Mouse (Mus musculus) lung, embryonic 16.5 days (tissue): ENCODE data around the gene Vash1. TPM values are rescaled to one million over a fixed set of nuclear protein-coding genes. Genes with fewer than 3 reads are reported as not detected.

Source experiments
- ATAC-seq: fragments of 200-750 bp; cut with Nextera tagmentation; 2 replicates; pipeline ENCODE4 v1.8.0; 2017; ENCODE audit warnings: low read depth, mild to moderate bottlenecking, moderate library complexity
- H3K27ac ChIP-seq: fragments of 300-500 bp; sonication (generic); 2 replicates; pipeline ENCODE4 v1.5.1; 2014; ENCODE audit warnings: mild to moderate bottlenecking, control low read depth, low read length
- H3K27me3 ChIP-seq: fragments of 300-500 bp; sonication (generic); 2 replicates; pipeline ENCODE4 v1.6.1; 2014; ENCODE audit warnings: low read depth, low read length, mixed read lengths; ENCODE audit not compliant: control insufficient read depth, insufficient read depth
- H3K36me3 ChIP-seq: fragments of 300-500 bp; sonication (generic); 2 replicates; pipeline ENCODE4 v1.6.1; 2014; ENCODE audit warnings: low read length; ENCODE audit not compliant: control insufficient read depth, insufficient read depth
- H3K4me1 ChIP-seq: fragments of 300-500 bp; sonication (generic); replicated peaks from 2 replicates; pipeline ENCODE4 v1.6.1; 2014; ENCODE audit warnings: low read length, mixed read lengths; ENCODE audit not compliant: control insufficient read depth, insufficient read depth
- H3K4me2 ChIP-seq: fragments of 300-500 bp; sonication (generic); 2 replicates; pipeline ENCODE4 v1.6.1; 2014; ENCODE audit warnings: low read depth, low read length, control low read depth
- H3K4me3 ChIP-seq: fragments of 300-500 bp; sonication (generic); 2 replicates; pipeline ENCODE4 v1.5.1; 2014; ENCODE audit warnings: mild to moderate bottlenecking, low read length, control low read depth
- H3K9ac ChIP-seq: fragments of 300-500 bp; sonication (generic); 2 replicates; pipeline ENCODE4 v1.6.1; 2014; ENCODE audit warnings: low read length, control low read depth
- H3K9me3 ChIP-seq: fragments of 300-500 bp; sonication (generic); 2 replicates; pipeline ENCODE4 v1.6.1; 2016; ENCODE audit warnings: low read length; ENCODE audit not compliant: control insufficient read depth
- WGBS: fragments of 180-500 bp; shearing (Covaris S2); extraction: QIAGEN DNeasy Blood & Tissue Kit; methylation state at CpG from one replicate; pipeline ENCODE4 v1.1.7; 2014; 5-methylcytosine and 5-hydroxymethylcytosine counted together
- polyA plus RNA-seq: library from polyadenylated mRNA; unstranded; fragments of >200 nt; fragmentation: Nextera tagmentation; extraction: Ambion mirVana; gene quantifications from 2 replicates; pipeline ENCODE4 v1.2.1, GENCODE M21; 2015

Vash1 gene
- polyA plus RNA-seq, 1 experiment from 2014 or later: 10.0 TPM

DNA sequence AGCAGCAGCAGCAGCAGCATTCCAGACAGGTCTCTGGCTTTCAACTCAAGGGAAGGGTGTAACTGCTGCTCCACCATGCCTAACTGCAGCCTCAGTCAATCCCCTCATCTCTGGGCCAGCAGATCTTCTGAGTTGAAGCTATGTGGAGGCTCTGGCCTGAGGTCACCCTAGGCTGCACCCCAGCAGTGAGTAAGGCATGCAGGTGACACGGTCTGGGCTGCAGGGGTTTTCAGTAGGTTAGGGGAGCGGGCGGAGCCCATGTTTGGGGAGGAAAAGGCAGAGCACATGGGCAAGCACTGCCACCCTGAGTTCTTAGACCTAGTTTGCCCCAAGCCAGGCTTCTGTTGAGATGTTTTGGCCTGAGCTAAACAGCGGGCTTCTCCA lies 22.4 kb downstream of the Vash1 start:
- WGBS: 72% methylated on average over 4 of the region's 4 CpGs

GRCm38 (mm10) chr12:86701491-86701890 lies 23.0 kb downstream of the Vash1 start:
- WGBS: 88% methylated on average over 4 of the region's 4 CpGs
- Histone ChIP-seq H3K36me3 (peaks cover 4% of the 10 kb centered on the region; the same call in 1 of the 2 replicates), H3K9ac (no peak overlapping the region), H3K9me3 (no peaks in the 10 kb centered on the region), H3K27me3 (no peaks in the 10 kb centered on the region), H3K4me2 (no peak overlapping the region), H3K4me1 (peaks cover 11% of the 10 kb centered on the region), H3K4me3 (no peak overlapping the region), H3K27ac (no peak overlapping the region)
- ATAC-seq: no peak

More for the DNA sequence above, 22.4 kb downstream of the Vash1 start:
- H3K9ac ChIP-seq: 0 out of 2 replicates have a peak overlapping the region, but pooled peaks have one; percentile 28
- H3K4me1 ChIP-seq: peaks cover 11% of the 10 kb centered on the region
- no peak overlapping the region for H3K4me3 ChIP-seq
- no peak overlapping the region for H3K4me2 ChIP-seq
- no peaks in the 10 kb centered on the region for H3K27me3 ChIP-seq
- no peak overlapping the region for H3K27ac ChIP-seq
- H3K9me3 ChIP-seq: no peaks in the 10 kb centered on the region
- H3K36me3 ChIP-seq: peaks cover 4% of the 10 kb centered on the region; the same call in 1 of the 2 replicates
- ATAC-seq: no peak; the same call in 1 of the 2 replicates

GRCm38 (mm10) chr12:86702690-86703089 lies 24.2 kb downstream of the Vash1 start:
- Histone ChIP-seq H3K36me3 (peaks cover 4% of the 10 kb centered on the region; the same call in 1 of the 2 replicates), H3K27me3 (no peaks in the 10 kb centered on the region), H3K27ac (no peak overlapping the region), H3K9ac (no peak overlapping the region), H3K4me1 (peaks cover 11% of the 10 kb centered on the region), H3K9me3 (no peaks in the 10 kb centered on the region), H3K4me2 (no peak overlapping the region), H3K4me3 (no peak overlapping the region)
- WGBS: 92% methylated on average over 3 of the region's 3 CpGs
- no peak for ATAC-seq

GRCm38 (mm10) chr12:86705843-86706242 lies 27.3 kb downstream of the Vash1 start:
- Histone ChIP-seq H3K36me3 (peaks cover 4% of the 10 kb centered on the region; the same call in 1 of the 2 replicates), H3K4me3 (no peak overlapping the region), H3K4me2 (no peak overlapping the region), H3K4me1 (no peaks in the 10 kb centered on the region), H3K9me3 (no peaks in the 10 kb centered on the region), H3K27me3 (no peaks in the 10 kb centered on the region), H3K9ac (no peak overlapping the region), H3K27ac (no peak overlapping the region)
- 76% methylated on average over 5 of the region's 5 CpGs for WGBS
- no peak for ATAC-seq

DNA sequence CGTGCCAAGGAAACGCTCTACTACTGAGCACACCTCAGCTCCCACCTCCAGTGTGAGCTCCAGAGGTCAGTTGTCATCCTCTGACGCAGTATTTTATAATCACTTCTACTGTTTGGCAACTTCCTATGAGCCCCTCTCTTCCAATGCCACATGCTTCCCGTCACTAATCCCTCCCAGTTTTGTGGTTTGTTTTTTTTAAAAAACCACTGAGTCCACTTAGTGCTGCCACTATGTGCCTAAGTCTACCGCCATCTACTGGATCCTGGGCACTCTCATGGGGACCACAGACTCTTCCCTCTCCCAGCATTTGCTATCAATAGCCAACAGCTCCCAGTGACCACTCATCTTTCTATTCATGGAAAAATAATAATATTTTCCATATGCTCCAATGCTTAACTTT lies 35.5 kb downstream of the Vash1 start:
- Histone ChIP-seq H3K36me3 (0 out of 2 replicates have a peak, but pooled peaks cover 2% of the 10 kb centered on the region), H3K4me2 (no peak overlapping the region), H3K27ac (no peak overlapping the region), H3K4me3 (no peak overlapping the region), H3K9me3 (no peaks in the 10 kb centered on the region), H3K27me3 (no peaks in the 10 kb centered on the region), H3K9ac (no peak overlapping the region), H3K4me1 (0 out of 2 replicates have a peak, but pooled peaks cover 5% of the 10 kb centered on the region)
- ATAC-seq: no peak
- 61% methylated on average over 5 of the region's 5 CpGs for WGBS

DNA sequence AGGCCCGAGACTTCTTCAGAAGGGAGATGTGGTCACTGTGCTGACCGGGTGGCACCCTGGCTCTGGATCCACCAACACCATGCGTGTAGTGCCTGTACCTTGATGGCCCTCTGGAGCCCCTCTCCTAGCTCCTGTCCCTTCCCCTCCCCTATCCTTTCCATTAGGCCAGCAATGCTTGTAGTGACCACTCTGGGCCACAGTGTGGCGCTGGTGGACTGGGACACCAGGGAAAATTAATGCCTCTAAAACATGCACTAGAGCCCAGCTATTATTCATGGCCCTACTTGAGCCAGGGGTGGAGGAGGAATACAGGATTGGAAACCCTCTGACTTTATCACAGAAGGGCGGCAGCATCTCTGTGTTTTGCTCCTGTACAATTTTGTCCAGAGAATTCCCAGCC lies 36.9 kb downstream of the Vash1 start:
- Histone ChIP-seq H3K9me3 (no peaks in the 10 kb centered on the region), H3K9ac (no peak overlapping the region), H3K27me3 (no peaks in the 10 kb centered on the region), H3K27ac (no peak overlapping the region), H3K36me3 (0 out of 2 replicates have a peak, but pooled peaks cover 2% of the 10 kb centered on the region), H3K4me3 (no peak overlapping the region), H3K4me2 (no peak overlapping the region), H3K4me1 (0 out of 2 replicates have a peak, but pooled peaks cover 5% of the 10 kb centered on the region)
- WGBS: 63% methylated on average over 5 of the region's 5 CpGs
- no peak for ATAC-seq

DNA sequence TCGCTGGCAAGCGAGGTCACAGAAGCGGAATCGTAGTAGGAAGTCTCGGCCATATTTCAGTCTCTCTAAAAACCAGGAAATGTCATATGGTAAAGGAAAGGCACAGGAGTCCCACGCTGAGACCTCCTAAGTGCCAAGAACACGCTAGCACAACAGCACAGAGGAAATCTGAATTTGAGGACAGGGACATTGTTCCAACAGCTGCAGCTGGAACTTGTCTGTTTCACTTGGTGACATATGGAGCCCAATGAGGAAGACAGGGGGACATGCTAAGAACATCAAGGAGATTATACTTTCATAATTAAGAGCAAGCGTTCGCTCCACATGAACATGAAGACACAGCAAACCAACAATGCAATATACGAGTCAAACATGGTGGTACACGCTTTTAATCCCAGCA lies 38.5 kb downstream of the Vash1 start:
- Histone ChIP-seq H3K4me2 (no peak overlapping the region), H3K4me1 (peaks cover 12% of the 10 kb centered on the region; the same call in 1 of the 2 replicates), H3K9ac (no peak overlapping the region), H3K27ac (no peak overlapping the region), H3K4me3 (no peak overlapping the region), H3K36me3 (0 out of 2 replicates have a peak, but pooled peaks cover 2% of the 10 kb centered on the region), H3K27me3 (no peaks in the 10 kb centered on the region), H3K9me3 (no peaks in the 10 kb centered on the region)
- 69% methylated on average over 11 of the region's 11 CpGs for WGBS
- peak; percentile 57 for ATAC-seq

DNA sequence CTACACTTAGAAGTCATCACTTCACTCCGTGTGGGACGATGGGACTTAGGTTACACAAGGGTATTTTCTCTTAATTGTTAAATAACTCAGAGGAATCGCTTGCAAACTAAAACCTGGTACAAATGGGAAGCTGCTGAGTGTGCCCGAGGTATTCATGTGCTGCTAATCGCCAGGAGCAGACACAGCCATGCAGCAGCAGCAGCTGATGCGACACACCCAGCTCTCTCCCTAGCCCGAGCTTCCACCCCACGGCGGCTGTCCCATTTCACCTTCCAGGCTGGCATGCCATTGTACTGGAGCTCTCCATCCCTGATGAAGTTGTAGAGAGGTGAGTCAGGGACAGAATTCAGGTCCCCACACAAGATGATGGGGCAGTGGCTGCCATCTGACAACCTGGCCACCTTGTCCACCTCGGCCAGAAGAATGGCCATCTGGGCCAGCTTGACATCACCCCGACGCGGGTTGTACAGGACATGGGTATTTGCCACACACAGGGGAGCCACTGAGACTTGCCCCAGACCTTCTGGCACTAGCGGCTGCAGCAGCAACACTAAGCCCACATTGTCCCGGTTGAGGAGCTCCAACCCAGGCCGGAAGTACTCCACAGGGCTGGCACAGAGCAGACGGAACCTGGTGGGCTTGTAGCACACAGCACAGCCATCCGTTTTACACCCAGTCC lies 41.6 kb downstream of the Vash1 start:
- H3K4me2 ChIP-seq: no peak overlapping the region
- H3K4me1 ChIP-seq: peaks cover 13% of the 10 kb centered on the region; the same call in 1 of the 2 replicates
- no peaks in the 10 kb centered on the region for H3K27me3 ChIP-seq
- H3K36me3 ChIP-seq: 0 out of 2 replicates have a peak, but pooled peaks cover 2% of the 10 kb centered on the region
- no peak for ATAC-seq
- no peak overlapping the region for H3K9ac ChIP-seq
- whole genome bisulfite sequencing: 79% methylated on average over 18 of the region's 18 CpGs
- no peaks in the 10 kb centered on the region for H3K9me3 ChIP-seq
- H3K27ac ChIP-seq: no peak overlapping the region
- H3K4me3 ChIP-seq: no peak overlapping the region

DNA sequence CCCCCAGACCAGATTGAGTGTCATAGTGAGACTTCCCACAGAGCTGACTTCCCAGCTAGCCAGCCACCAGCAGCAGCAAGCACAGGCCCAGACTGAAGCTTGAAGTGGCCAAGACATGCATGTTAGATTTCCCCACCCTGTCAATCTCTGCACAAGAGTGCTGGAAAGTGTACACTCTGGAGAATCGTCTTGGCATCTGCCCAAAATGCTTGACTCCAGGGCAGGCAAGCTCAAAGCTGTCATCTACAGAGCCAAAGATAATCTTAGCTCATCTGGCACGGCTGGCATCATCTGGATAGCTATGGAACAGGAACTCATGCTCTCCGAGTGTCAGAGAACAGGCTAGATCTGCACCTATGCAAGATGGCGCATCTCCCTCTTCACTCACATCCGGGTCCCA lies 43.0 kb downstream of the Vash1 start:
- H3K4me3 ChIP-seq: no peak overlapping the region
- H3K4me2 ChIP-seq: no peak overlapping the region
- WGBS: 61% methylated on average over 5 of the region's 5 CpGs
- H3K9me3 ChIP-seq: no peaks in the 10 kb centered on the region
- H3K36me3 ChIP-seq: no peaks in the 10 kb centered on the region
- no peak overlapping the region; the same call in 1 of the 2 replicates for H3K27ac ChIP-seq
- no peak for ATAC-seq
- no peaks in the 10 kb centered on the region for H3K27me3 ChIP-seq
- H3K9ac ChIP-seq: no peak overlapping the region
- H3K4me1 ChIP-seq: peaks cover 17% of the 10 kb centered on the region; the same call in 1 of the 2 replicates
